Mouse (Mus musculus): ENCODE measurements at regions not wholly inside any gene's neighbourhood (a gene's known extent, or its start where the extent isn't known, plus 50 kb on each side); places are given as distances from the start of the nearest gene placed in this dataset.
A peak's percentile ranks its signal among the peaks of the same experiment; 100 is the strongest.

DNA sequence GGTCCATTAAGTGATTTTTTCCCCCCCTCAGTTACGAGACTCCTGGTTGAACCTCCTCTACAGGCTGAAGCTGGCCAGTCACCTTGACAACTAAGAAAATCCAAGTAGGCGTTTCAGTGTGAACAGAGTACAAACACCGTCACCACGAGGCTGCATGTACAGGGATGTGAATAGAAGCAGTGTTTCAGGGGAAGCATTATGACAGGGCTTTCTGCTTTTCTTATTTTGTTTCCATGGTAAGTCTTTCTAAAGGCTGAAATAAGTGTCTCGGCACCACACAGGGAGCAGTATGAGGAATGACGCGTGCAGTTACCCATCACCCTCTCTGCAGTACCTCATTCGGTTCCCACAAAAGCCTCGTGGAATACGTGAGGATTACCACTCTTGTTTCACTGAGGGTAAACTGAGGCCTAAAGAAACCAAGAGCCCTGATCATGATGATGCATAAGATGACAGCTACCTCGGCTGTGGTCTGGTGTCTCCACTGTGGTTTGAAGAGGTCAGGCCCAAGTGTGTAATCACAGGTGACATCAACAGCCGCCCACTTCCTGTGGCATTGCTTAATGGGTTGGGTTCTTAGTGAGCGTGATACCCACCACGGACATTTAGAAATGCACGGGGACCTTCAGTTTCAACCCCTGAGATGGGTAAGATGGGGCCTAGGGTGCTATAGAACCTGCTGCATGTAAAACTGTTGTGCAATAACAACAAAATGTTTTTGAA is 230.5 kb downstream of the Foxo1 start:
- ATAC-seq: peak; percentile 70

DNA sequence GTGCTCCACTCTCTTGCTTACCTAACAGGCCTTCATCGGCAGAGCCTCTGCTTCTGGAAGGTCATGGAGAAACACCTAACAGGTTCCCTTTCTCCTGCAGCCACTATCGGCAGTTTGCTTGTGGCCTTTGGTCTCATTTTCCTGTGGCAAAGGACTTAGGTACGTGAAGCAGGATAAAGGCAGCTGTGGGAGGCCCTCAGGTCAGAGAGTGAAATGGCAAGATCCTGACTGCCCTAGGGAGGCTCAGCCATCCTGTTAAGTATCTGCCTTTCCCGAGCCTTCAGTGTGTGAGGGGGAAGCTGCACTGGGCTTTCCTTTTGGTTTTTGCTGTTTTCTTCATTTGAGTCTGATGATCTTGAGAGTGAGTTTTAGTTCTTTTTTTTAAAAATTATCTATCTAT is 228.8 kb downstream of the Foxo1 start:
- no peak for ATAC-seq

DNA sequence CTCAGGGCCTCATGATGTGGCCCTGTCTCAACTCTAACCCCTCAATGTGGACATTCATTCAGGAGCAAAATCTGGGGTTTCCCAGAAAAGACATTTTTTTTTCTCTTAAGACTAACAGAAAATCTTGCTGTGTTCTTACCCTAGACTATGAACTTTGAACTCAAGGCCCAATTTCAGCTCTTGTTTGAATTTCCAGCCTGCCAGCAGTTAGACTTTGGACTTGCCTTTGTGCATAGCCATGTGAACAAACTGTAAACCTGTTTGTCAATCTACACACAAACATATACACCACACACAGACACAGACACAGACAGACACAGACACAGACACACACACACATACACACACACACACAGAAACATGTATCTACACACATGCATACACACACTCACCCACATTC is 227.3 kb downstream of the Foxo1 start:
- no peak for ATAC-seq

DNA sequence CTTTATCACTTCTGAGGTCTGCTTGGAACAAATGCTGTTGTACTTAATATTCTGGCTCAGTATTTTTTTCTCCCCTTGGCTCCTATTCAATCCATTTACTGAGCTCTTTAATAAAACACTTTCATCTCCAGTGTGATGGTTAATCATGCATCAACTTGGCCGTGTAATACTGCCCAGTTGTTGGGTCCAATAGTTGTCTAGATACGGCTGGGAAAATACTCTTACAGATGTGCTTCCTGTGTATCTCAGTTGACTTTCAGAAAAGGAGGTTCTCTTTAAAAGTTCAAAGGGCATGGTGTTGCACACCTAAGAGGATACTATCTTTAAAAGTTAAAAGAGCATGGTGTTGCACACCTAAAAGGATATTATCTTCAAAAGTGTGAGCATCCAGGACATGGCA is 226.8 kb downstream of the Foxo1 start:
- no peak for ATAC-seq

DNA sequence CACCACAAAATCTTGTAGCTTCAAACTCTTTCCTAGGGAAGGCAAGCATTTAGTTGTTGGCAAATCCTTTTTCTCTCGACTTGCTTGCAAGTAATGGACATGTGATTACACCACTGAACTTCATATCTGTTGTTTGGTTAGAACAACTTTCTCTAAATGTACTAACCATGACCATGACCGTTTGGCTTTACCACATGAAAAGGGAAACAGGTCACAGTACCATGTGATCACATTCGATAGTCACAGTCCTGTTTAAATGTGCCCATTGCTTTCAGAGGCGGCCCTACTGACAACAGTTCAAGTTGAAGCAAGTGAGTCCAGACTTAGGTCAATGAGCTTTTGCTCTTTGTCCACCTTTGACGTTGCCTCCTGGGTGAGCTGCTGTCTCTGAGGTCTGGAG is 211.1 kb downstream of the Foxo1 start:
- no peak for ATAC-seq

DNA sequence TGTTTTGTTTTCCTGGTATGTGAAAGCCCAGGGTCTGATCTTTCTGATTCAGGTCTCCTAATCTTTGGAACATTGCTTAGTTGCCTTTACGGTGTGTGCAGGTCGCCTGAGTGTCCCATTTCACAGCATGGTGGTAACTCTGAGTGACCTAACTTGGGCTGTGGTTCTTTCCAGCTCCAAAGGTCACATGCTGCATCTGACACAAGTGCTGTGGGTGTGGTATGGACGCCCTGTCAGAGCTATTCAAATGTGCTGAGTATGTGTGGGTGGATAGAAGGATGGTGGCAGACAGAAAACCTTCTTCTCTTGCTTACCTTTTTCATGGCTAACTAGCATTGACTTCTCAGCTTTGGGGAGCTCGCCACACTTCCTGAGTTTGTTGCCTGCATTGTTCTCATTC is 201.8 kb downstream of the Foxo1 start:
- ATAC-seq: peak; percentile 84

DNA sequence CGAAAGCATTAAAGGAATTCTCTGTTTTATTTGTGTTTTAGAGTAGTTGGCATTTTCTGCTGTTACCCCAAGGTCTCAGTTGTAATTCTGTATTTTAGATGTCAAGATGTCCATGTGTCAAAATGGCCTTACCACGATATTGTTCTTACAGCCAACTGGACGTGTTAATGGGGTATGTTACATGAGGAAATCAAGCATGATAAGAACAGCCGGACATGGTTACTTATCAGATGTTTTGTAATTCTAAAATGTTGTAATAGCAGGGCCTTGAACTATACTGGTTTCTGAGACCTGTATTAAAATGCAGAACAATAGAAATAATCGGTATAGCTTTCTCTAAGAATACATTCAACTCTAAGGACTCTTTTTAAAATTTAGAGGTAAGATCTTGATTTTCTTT is 201.3 kb downstream of the Foxo1 start:
- ATAC-seq: no peak

DNA sequence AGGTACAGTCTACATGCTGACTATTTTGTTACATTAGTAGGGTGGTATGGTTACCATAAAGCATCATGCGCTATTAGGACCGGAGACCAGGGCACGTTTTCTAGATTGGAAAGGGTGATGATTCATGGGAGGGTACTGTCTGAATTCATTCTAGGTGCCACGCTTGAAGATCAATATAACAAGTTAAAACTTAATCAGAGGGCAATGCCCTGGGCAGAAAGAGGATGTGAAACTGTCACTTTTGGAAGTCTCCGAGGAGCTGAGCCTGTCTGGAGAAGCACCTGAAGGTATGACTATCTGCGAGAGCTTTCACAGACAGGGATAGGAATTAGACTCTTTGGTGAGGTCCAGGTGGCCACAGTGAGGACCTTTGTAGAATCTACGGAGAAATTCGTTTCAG is 200.2 kb downstream of the Foxo1 start:
- no peak for ATAC-seq

DNA sequence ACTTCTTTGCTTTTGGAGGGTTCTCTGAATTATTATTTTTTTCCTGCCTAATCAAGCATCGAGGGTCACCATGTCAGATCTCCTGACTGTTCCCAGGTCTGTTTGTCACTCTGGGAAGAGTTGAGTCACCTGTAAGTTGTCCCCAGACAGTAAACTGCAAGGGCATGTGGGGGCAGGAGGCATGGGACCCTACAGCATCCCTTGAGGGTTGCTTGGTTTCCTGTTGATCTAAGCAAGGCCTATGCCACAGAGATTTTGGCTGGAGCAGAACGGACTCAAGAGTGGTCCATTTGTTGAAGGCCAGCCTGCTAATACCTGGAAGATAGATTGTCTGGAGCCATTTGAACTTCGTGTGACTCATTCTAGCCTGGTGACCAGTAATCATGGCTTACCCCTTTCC is 199.7 kb downstream of the Foxo1 start:
- no peak for ATAC-seq

DNA sequence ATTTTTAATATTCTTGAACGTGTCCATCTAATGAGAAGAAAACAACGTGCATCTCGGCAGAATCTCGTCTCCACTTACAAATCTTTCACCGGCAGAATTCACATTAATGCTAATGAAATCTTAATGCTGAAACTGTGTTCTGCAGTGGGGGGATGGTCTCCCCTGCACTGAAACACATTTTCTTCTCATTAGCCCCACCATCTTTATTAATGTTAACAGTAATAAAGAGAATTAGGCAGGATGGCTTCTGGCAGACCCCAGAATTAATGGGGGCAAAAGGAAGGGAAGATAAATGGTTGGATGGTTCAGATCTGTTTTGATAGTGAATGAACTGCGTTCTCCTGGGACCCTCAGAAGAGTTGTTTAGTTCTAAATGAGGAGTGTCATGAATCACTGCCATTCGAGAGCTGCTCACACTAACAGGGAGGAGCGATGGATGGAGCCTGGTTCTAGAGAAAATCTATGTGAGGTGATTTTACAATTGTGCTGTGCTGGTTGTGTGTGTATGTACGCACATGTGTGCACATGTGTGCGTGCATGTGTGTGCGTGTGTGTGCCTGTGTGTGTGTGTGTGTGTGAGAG is 198.9 kb downstream of the Foxo1 start:
- no peak for ATAC-seq

DNA sequence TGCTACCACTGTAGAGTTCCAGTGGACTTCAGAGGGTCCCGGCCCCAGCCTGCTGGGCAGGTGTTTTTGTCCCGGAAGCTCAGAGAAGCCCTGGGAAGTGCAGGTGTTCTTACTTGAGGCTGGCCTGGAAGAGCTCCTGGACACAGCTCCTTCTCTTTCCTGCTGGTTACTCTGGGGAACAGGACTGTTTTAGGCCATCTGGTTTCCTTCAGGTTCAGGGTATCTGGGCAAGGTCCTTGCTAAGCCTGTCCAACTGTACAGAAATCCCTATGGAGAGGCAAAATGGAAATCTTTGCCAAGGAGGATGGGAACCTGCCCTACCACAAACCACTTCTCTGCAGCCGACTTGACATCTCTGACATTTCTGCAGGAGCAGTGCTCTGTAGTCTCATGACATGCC is 198.4 kb downstream of the Foxo1 start:
- ATAC-seq: no peak

DNA sequence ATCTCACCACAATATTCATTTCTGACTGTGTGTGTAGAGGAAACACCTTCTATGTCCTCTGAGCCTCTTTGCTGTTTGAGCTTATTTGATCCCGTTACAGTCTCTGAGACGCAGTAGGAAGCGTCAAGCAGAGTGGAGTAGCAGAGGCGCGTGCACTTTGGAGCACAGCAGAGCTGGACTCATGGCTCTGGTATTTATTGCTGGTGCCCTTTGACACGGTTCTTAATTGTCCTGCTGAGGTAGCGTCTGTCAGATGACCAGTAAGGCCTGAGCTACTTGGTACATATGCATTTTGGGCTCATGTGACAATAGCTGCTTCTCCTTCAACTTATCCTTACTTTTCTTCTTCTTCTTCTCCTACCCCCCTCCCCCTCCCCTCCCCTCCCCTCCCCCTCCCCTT is 195.8 kb downstream of the Foxo1 start:
- ATAC-seq: no peak

DNA sequence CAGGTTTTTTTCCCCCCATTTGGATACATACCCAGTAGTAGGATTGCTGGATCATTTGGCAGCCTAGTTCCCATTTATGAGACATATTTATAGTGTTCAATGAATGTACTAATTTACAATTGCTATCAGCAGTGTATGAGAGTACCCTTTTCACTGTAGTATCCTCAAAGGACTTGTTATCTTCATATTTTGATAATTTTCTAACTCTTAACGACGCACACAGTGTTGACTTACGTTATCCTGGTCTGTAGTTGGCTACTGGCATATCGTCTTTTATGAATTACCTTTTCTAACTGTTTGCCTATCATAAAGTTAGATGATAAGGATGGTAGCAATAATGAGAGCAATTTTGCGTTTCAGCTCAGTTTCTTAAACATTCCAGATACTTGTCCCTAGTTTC is 186.8 kb downstream of the Foxo1 start:
- ATAC-seq: no peak

DNA sequence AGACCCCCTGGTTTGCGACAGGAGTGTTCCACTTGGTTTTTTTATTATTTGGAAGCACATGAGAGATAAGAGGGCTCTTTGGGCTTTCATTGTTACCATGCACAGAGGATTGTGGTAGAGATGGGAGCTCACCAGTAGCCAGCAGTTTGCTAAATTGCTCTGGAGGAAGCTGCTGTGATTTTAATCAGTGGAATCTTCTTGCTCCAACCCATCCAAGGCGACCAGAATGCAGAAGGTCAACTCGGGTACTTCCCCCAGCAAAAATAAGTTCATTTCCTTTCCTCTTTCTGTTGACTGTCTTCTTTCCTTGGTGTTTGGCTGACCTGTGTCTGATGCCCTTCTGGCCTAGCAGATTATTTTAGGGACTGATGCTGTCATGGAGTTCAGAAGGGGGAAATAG is 184.9 kb downstream of the Foxo1 start:
- ATAC-seq: no peak

DNA sequence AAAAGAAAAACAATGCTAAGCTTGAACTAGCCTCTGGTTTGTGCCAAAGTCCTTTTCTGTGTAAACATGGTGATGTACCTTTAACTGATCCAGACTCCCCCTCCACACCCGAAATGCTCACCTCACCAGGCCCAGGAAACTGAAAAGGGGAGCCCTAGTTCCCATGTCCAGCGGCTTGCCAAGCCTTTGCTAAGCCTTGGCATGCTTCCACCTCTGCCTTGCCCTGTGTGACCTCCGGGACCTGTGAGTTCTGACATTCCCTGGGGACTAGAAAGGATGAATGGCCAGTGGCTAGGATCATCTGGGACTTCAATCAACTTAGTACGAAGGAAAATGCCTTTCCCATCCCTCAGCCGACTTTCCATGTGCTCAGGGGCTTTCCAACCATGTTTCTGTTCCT is 184.2 kb downstream of the Foxo1 start:
- ATAC-seq: no peak

DNA sequence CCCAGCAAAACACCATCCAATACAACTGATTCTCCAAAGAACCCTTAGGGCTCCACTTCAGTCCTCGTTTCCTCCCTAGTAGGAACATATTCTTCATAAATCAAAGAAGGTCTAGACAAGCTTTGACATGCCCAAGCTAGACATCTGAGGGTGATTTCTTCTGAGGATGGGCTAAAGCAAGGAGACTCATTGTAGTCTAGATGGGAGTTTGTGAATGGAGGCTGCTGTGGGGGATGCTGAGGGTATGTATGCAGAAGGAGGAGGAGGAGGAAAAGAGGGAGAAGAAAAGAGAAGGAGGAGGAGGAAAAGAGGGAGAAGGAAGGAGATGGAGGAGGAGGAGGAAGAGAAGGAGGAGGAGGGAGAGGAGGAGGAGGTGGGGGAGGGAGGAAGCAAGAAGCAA is 178.9 kb downstream of the Foxo1 start:
- no peak for ATAC-seq

DNA sequence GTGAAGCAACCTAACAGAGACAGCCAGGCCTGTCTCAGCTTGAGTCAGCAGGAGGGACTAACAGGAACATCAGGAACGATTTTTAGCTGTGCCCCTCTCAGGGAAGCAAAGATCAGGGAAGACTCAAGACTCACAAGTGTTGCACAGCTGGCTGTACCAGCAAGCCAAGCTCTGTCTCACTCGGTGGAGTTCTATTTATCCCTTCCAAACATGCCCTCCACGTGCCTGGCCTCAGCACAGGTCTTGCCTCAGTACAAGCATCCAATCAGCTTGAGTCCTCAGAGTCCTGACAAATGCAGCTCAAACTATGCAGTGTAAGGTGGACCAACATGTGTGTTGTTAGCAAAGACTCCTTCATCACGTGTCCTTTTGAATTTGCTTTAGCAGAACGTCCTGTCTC is 178.4 kb downstream of the Foxo1 start:
- ATAC-seq: no peak

DNA sequence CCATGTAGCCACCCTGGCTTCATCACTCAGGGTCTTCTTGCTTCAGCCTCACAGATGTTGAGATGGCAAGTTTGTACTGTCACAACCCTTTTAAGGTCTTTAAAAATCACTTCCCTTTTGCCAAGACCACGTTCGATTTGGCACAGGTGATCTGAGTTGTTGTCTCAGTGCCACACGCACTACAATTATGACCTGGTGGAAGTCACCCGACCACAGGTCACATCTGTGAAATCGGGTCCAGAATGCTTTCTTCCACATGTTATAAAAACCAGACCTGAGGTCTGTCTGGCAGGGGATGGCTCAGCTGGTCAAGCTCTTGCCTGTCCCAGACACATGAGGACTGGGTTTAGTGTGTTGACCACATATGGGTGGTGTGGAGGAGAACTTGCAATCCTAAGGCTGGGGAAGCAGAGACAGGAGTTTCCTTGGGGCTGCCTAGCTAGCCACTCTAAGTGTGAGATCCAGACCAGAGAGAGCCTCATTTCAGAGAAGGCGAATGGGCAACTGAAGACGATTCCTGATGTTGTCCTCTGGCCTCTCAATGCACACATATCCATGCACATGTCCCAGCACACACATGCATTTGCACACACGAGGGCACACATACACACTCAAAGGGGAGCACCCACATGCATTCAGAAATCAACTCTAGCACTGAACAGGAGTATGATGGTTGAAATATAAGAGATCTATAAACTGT is 176.4 kb downstream of the Foxo1 start:
- ATAC-seq: no peak

DNA sequence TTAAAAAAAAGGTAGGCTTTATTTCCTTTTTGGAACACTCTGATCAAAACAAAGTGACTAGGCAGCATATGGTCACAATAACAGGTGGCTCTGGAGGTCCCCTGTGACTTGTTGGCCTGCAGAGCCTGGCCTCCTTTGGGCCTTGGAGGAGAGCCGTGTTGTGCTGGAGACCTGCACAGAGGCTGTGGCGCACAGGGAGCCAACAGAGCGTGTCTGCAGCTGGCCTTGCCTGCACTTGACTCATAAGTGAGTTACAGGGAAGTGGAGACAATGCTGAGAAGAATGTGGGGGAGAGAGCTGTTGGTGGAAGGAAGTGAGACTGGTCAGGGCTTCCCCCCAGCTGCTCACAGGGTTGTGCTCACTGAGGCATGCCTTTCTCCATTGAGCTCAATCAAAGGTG is 175.7 kb downstream of the Foxo1 start:
- ATAC-seq: peak; percentile 36

DNA sequence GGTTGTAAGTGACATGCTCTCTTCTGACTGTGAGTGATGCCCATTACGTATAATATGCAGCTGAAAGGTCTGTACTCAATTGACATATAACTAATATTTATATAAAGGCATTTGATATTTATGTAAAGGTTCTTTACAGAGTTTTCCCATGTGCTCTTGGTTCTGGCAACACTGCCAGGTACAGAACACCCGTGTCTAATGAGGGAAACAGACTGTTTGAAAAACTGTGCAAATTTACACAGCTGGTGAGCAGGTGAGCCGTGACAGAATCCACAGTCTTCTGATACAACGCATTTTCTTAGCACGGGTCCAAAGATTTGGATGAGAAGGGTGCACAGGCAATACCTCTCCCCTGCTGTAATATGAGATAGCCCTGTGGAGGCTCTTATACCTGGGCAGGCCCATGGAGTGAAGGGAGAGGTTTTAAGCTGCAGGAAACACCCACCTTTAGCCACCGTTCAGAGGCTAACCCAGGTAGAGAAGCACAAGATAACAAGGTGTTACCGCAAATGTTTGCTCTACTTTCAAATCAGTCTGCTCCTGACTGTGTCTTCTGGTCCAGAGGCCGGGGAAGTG is 161.0 kb downstream of the Foxo1 start:
- no peak for ATAC-seq

DNA sequence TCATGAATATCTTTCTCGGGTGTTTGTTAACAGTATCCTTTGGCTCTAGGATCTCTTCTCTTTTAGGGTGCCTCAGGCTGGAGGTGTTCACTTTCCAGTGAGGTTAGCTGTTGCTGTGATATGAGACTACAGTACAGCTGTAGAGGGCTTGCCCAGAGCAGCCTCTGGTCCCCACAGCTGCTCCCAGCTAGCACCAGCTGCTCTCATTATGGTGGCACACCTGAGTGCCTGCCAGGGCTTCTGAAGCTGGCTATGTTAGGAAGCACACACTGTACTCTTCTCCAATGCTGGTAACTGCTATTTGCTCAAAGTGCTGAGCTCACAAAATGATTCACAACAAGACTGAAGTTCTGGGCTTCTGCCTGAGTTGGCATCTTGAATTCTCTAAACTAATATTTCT is 154.7 kb downstream of the Foxo1 start:
- ATAC-seq: no peak

DNA sequence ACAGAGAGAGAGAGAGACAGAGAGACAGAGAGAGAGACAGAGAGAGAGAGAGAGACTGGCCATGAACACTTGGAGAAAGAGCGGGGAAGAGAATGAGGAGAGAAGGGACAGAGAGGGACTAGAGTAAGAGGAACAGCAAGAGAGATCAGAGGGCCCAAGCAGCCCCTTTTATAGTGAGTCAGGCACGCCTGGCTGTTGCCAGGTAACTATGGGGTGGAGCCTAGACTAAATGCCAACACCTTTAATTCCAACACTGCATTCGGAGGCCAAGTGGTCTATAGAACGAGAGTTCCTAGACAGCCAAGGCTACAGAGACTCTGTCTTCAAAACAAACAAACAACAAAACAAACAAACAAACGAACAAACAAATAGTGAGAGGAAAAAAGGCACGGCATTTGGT is 148.1 kb downstream of the Foxo1 start:
- ATAC-seq: no peak

DNA sequence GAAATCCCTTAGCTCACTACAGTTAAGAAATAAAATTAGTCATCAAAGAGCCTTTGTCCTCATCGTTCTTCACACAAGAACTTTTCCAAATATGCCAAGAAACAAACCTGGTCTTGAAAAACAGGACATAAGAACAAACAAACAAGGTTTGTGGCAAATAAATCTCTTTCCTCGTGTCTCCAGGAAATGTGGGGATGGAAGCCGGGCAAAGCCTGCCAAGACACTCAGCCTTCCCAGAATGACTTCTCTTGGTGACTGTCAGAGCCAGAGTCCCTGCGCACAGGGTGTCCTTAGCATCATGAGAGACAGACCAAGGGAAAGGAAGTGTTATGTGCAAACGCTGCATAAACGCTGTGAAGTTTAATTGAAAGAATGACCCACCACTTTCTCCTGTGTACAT is 147.2 kb downstream of the Foxo1 start:
- no peak for ATAC-seq

DNA sequence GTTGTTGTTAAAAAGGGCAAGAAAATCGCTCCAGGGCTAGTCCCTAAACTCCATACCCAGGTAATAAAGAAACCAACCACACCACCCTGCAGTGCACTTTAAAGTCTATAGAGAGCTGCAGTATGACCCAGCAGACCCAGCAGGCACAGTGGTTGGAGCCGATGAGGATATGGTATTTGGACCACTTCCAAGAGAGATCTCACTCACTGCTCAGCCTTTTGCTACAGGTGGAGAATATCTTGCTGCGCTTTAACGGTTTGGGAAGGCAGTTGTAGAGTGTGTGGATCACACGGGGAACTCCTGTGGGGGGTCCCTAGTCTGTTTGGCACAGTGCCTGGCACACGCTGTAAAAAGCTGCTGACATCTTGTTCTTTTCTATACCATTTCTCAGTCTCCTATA is 145.9 kb downstream of the Foxo1 start:
- no peak for ATAC-seq

Measured in activated CD4-positive, CD25-positive, alpha-beta regulatory T cell, adult 4 months (primary cell).